Mouse (Mus musculus): ENCODE data around the gene Tbxas1.

The Tbxas1 gene

GRCm38 (mm10) chr6:38982656-38983055 lies 107.5 kb downstream of the Tbxas1 start:
- no peak for DNase-seq (ENCODE audit: extremely low read depth, insufficient read length, low spot score)

GRCm38 (mm10) chr6:38983060-38983459 lies 107.9 kb downstream of the Tbxas1 start:
- no peak for DNase-seq (ENCODE audit: extremely low read depth, insufficient read length, low spot score)

- DNase-seq (ENCODE audit: extremely low read depth, insufficient read length, low spot score), result no peak
These were observed 109.4 kb downstream of the Tbxas1 start for GRCm38 (mm10) chr6:38984626-38985025.

- no peak for DNase-seq (ENCODE audit: extremely low read depth, insufficient read length, low spot score)
These were observed 111.4 kb downstream of the Tbxas1 start for GRCm38 (mm10) chr6:38986641-38987040.

- no peak for DNase-seq (ENCODE audit: extremely low read depth, insufficient read length, low spot score)
These were observed 116.8 kb downstream of the Tbxas1 start for GRCm38 (mm10) chr6:38992016-38992415.

- DNase-seq (ENCODE audit: extremely low read depth, insufficient read length, low spot score), result no peak
These were observed 120.6 kb downstream of the Tbxas1 start for GRCm38 (mm10) chr6:38995774-38996173.

- no peak for DNase-seq (ENCODE audit: extremely low read depth, insufficient read length, low spot score)
These were observed 122.6 kb downstream of the Tbxas1 start for GRCm38 (mm10) chr6:38997838-38998237.

- no peak for DNase-seq (ENCODE audit: extremely low read depth, insufficient read length, low spot score)
These were observed 127.9 kb downstream of the Tbxas1 start for GRCm38 (mm10) chr6:39003126-39003525.

- no peak for DNase-seq (ENCODE audit: extremely low read depth, insufficient read length, low spot score)
These were observed 128.8 kb downstream of the Tbxas1 start for GRCm38 (mm10) chr6:39004003-39004473.

- no peak for DNase-seq (ENCODE audit: extremely low read depth, insufficient read length, low spot score)
These were observed 130.2 kb downstream of the Tbxas1 start for GRCm38 (mm10) chr6:39005267-39005944.

- DNase-seq (ENCODE audit: extremely low read depth, insufficient read length, low spot score), result no peak
These were observed 130.9 kb downstream of the Tbxas1 start for GRCm38 (mm10) chr6:39005945-39006572.

GRCm38 (mm10) chr6:39007223-39007622 lies 132.0 kb downstream of the Tbxas1 start:
- DNase-seq (ENCODE audit: extremely low read depth, insufficient read length, low spot score), result no peak

GRCm38 (mm10) chr6:39008116-39008515 lies 132.9 kb downstream of the Tbxas1 start:
- DNase-seq (ENCODE audit: extremely low read depth, insufficient read length, low spot score), result no peak

- peak; percentile 26 for DNase-seq (ENCODE audit: extremely low read depth, insufficient read length, low spot score)
These were observed 138.0 kb downstream of the Tbxas1 start for GRCm38 (mm10) chr6:39013034-39013832.

- DNase-seq (ENCODE audit: extremely low read depth, insufficient read length, low spot score), result no peak
These were observed 142.7 kb downstream of the Tbxas1 start for GRCm38 (mm10) chr6:39017942-39018341.

- DNase-seq (ENCODE audit: extremely low read depth, insufficient read length, low spot score), result no peak
These were observed 143.6 kb downstream of the Tbxas1 start for GRCm38 (mm10) chr6:39018805-39019204.

- no peak for DNase-seq (ENCODE audit: extremely low read depth, insufficient read length, low spot score)
These were observed 144.0 kb downstream of the Tbxas1 start for GRCm38 (mm10) chr6:39019219-39019618.

- DNase-seq (ENCODE audit: extremely low read depth, insufficient read length, low spot score), result no peak
These were observed 146.7 kb downstream of the Tbxas1 start for GRCm38 (mm10) chr6:39021909-39022308.

- DNase-seq (ENCODE audit: extremely low read depth, insufficient read length, low spot score), result no peak
These were observed 147.4 kb downstream of the Tbxas1 start for GRCm38 (mm10) chr6:39022461-39023181.

GRCm38 (mm10) chr6:39024631-39025030 lies 149.4 kb downstream of the Tbxas1 start:
- no peak for DNase-seq (ENCODE audit: extremely low read depth, insufficient read length, low spot score)

- no peak for DNase-seq (ENCODE audit: extremely low read depth, insufficient read length, low spot score)
These were observed 149.8 kb downstream of the Tbxas1 start for GRCm38 (mm10) chr6:39025038-39025437.

Data from 3134 (cell line).